Mouse (Mus musculus) liver, embryonic 16.5 days (tissue): ENCODE measurements around the gene Cep83. TPM values are rescaled to one million over a fixed set of nuclear protein-coding genes. Genes with fewer than 3 reads are reported as not detected.

Experiments
- ATAC-seq: fragments of 200-750 bp; cut with Nextera tagmentation; 2 replicates; pipeline ENCODE4 v1.8.0; 2017; ENCODE audit warnings: low read depth, mild to moderate bottlenecking, moderate number of reproducible peaks, moderate library complexity
- H3K27ac ChIP-seq: fragments of 300-500 bp; sonication (generic); 2 replicates; pipeline ENCODE4 v1.5.1; 2014; ENCODE audit warnings: mild to moderate bottlenecking, low read length
- H3K27me3 ChIP-seq: fragments of 300-500 bp; sonication (generic); 2 replicates; pipeline ENCODE4 v1.6.1; 2014; ENCODE audit warnings: low read depth, low read length, mixed read lengths; ENCODE audit not compliant: control insufficient read depth, insufficient read depth
- H3K36me3 ChIP-seq: fragments of 300-500 bp; sonication (generic); 2 replicates; pipeline ENCODE4 v1.6.1; 2014; ENCODE audit warnings: mild to moderate bottlenecking; ENCODE audit not compliant: control insufficient read depth, insufficient read depth
- H3K4me1 ChIP-seq: fragments of 300-500 bp; sonication (generic); 2 replicates; pipeline ENCODE4 v1.6.1; 2014; ENCODE audit warnings: low read depth, low read length, mixed read lengths; ENCODE audit not compliant: control insufficient read depth
- H3K4me2 ChIP-seq: fragments of 300-500 bp; sonication (generic); 2 replicates; pipeline ENCODE4 v1.6.1; 2014; ENCODE audit warnings: low read depth, low read length, mixed read lengths
- H3K4me3 ChIP-seq: fragments of 300-500 bp; sonication (generic); 2 replicates; pipeline ENCODE4 v1.5.1; 2014; ENCODE audit warnings: low read depth, mild to moderate bottlenecking, low read length
- H3K9ac ChIP-seq: fragments of 300-500 bp; sonication (generic); 2 replicates; pipeline ENCODE4 v1.6.1; 2014; ENCODE audit warnings: low read depth, low read length
- H3K9me3 ChIP-seq: fragments of 300-500 bp; sonication (generic); replicated peaks from 2 replicates; pipeline ENCODE4 v1.6.1; 2016; ENCODE audit warnings: low read length; ENCODE audit not compliant: control insufficient read depth
- WGBS: fragments of 180-500 bp; shearing (Covaris S2); extraction: QIAGEN DNeasy Blood & Tissue Kit; methylation state at CpG from one replicate; pipeline ENCODE4 v1.1.7; 2014; ENCODE audit not compliant: insufficient replicate concordance; 5-methylcytosine and 5-hydroxymethylcytosine counted together
- polyA plus RNA-seq: library from polyadenylated mRNA; unstranded; fragments of >200 nt; fragmentation: Nextera tagmentation; extraction: Ambion mirVana; gene quantifications from 2 replicates; pipeline ENCODE4 v1.2.1, GENCODE M21; 2015

Cep83 gene
- polyA plus RNA-seq, 1 experiment from 2014 or later, result 5.4 TPM

GRCm38 (mm10) chr10:94794666-94795244, 106.3 kb downstream of the Cep83 start:
- H3K27ac ChIP-seq, result no peak overlapping the region
- no peaks in the 10 kb centered on the region for H3K9me3 ChIP-seq
- no peaks in the 10 kb centered on the region for H3K27me3 ChIP-seq
- H3K36me3 ChIP-seq, result no peaks in the 10 kb centered on the region
- no peak overlapping the region for H3K9ac ChIP-seq
- no peaks in the 10 kb centered on the region for H3K4me1 ChIP-seq
- H3K4me2 ChIP-seq, result no peak overlapping the region
- ATAC-seq, result no peak
- H3K4me3 ChIP-seq, result no peak overlapping the region
- 72% methylated on average over 5 of the region's 5 CpGs for WGBS

GRCm38 (mm10) chr10:94798128-94798527, 109.7 kb downstream of the Cep83 start:
- Histone ChIP-seq H3K36me3 (no peaks in the 10 kb centered on the region), H3K27ac (no peak overlapping the region), H3K4me2 (no peak overlapping the region), H3K4me3 (no peak overlapping the region), H3K9me3 (no peaks in the 10 kb centered on the region), H3K27me3 (no peaks in the 10 kb centered on the region), H3K9ac (no peak overlapping the region), H3K4me1 (no peaks in the 10 kb centered on the region)
- no peak for ATAC-seq
- 64% methylated on average over 5 of the region's 5 CpGs for WGBS

- 71% methylated on average over 2 of the region's 2 CpGs for WGBS
- H3K4me3 ChIP-seq, result no peak overlapping the region
- no peak overlapping the region for H3K27ac ChIP-seq
Observed at GRCm38 (mm10) chr10:94799485-94800239, 111.2 kb downstream of the Cep83 start.

GRCm38 (mm10) chr10:94800677-94801354, 112.4 kb downstream of the Cep83 start:
- H3K9me3 ChIP-seq, result no peaks in the 10 kb centered on the region
- no peak overlapping the region for H3K27ac ChIP-seq
- no peaks in the 10 kb centered on the region for H3K27me3 ChIP-seq
- no peaks in the 10 kb centered on the region for H3K4me1 ChIP-seq
- 38% methylated on average over 7 of the region's 7 CpGs for WGBS
- peak; percentile 68 for ATAC-seq
- no peak overlapping the region for H3K4me3 ChIP-seq
- H3K4me2 ChIP-seq, result no peak overlapping the region
- H3K36me3 ChIP-seq, result no peaks in the 10 kb centered on the region
- H3K9ac ChIP-seq, result no peak overlapping the region

More at GRCm38 (mm10) chr10:94799485-94800239, 111.2 kb downstream of the Cep83 start:
- no peak overlapping the region for H3K9ac ChIP-seq
- no peak overlapping the region for H3K4me2 ChIP-seq
- H3K36me3 ChIP-seq, result no peaks in the 10 kb centered on the region
- H3K27me3 ChIP-seq, result no peaks in the 10 kb centered on the region
- no peaks in the 10 kb centered on the region for H3K9me3 ChIP-seq
- H3K4me1 ChIP-seq, result no peaks in the 10 kb centered on the region
- no peak for ATAC-seq

GRCm38 (mm10) chr10:94804029-94804908, 115.8 kb downstream of the Cep83 start:
- H3K9me3 ChIP-seq, result no peaks in the 10 kb centered on the region
- no peak for ATAC-seq
- WGBS, result 57% methylated on average over 10 of the region's 10 CpGs
- no peak overlapping the region for H3K4me2 ChIP-seq
- H3K4me3 ChIP-seq, result no peak overlapping the region
- no peaks in the 10 kb centered on the region for H3K36me3 ChIP-seq
- H3K9ac ChIP-seq, result no peak overlapping the region
- H3K27me3 ChIP-seq, result no peaks in the 10 kb centered on the region
- no peak overlapping the region for H3K27ac ChIP-seq
- no peaks in the 10 kb centered on the region; the same call in 1 of the 2 replicates for H3K4me1 ChIP-seq

GRCm38 (mm10) chr10:94804909-94805220, 116.4 kb downstream of the Cep83 start:
- Histone ChIP-seq H3K9me3 (no peaks in the 10 kb centered on the region), H3K4me3 (no peak overlapping the region), H3K4me1 (no peaks in the 10 kb centered on the region; the same call in 1 of the 2 replicates), H3K27ac (no peak overlapping the region), H3K27me3 (no peaks in the 10 kb centered on the region), H3K36me3 (no peaks in the 10 kb centered on the region), H3K9ac (no peak overlapping the region), H3K4me2 (no peak overlapping the region)
- no peak for ATAC-seq
- 92% methylated on average over 1 of the region's 1 CpGs for WGBS

GRCm38 (mm10) chr10:94807323-94807722, 118.9 kb downstream of the Cep83 start:
- H3K4me2 ChIP-seq, result no peak overlapping the region
- H3K9ac ChIP-seq, result no peak overlapping the region
- WGBS, result 64% methylated on average over 7 of the region's 7 CpGs
- H3K27ac ChIP-seq, result no peak overlapping the region
- ATAC-seq, result no peak
- no peaks in the 10 kb centered on the region for H3K27me3 ChIP-seq
- H3K36me3 ChIP-seq, result no peaks in the 10 kb centered on the region
- H3K9me3 ChIP-seq, result no peaks in the 10 kb centered on the region
- no peaks in the 10 kb centered on the region; the same call in 1 of the 2 replicates for H3K4me1 ChIP-seq
- H3K4me3 ChIP-seq, result no peak overlapping the region

- H3K36me3 ChIP-seq, result no peaks in the 10 kb centered on the region
- H3K9ac ChIP-seq, result no peak overlapping the region
- H3K4me1 ChIP-seq, result no peaks in the 10 kb centered on the region; the same call in 1 of the 2 replicates
- H3K9me3 ChIP-seq, result no peaks in the 10 kb centered on the region
- no peak overlapping the region for H3K4me3 ChIP-seq
- 0 out of 2 replicates have a peak, but pooled peaks have one; percentile 12 for ATAC-seq
- H3K27ac ChIP-seq, result no peak overlapping the region
- no peak overlapping the region for H3K4me2 ChIP-seq
- 27% methylated on average over 6 of the region's 6 CpGs for WGBS
- no peaks in the 10 kb centered on the region for H3K27me3 ChIP-seq
Observed at GRCm38 (mm10) chr10:94808275-94808674, 119.8 kb downstream of the Cep83 start.
